Mouse (Mus musculus): ENCODE measurements around the gene Cdc14a. TPM values are rescaled to one million over a fixed set of nuclear protein-coding genes. Genes with fewer than 3 reads are reported as not detected.

Cdc14a gene
- polyA plus RNA-seq, 1 experiment from 2014 or later: 7.1 TPM

DNA sequence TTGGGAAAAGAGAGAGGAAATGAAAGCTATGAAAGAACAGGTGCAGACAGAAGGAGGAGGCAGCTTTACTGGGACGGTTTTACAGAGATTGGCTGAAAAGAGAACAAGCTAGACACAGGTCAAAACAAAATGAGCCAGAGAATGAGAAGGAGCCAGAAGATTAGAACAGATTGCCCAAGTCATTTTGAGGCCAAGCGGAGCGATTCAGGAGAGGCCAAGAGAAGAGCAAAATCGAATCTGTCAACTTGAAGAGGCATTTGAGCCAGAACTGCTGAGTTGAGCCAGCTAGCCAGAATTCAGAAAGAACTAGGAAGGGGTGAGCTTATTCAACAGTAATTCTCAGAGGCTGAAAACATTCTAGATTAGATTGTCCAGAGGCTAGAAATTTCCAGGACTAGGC, 88.8 kb downstream of the Cdc14a start:
- ChIA-PET CTCF (interaction anchor here (0.9 to 2.7 kb wide), 9 partner anchors 23 to 416 kb away, joined by 3 to 11 read pairs (median 3); partner anchors contain the start of gene Rtca), POLR2A (no interaction called here)
- no peak for TF ChIP-seq CTCF (IDR thresholded peaks at IDR 0.05)
- ATAC-seq (no peak), DNase-seq (ENCODE audit: low read depth, low spot score) (no peak)
- in situ Hi-C loops (cut with MboI; ENCODE audit: low pct_unique_long_range_greater_than_20kb): loop anchor here (10.0 kb wide), 1 partner anchor 500 kb away; no protein-coding TSS in a partner anchor
- H3K27me3 ChIP-seq: no peaks in the 10 kb centered on the region

GRCm38 (mm10) chr3:116333711-116334110, 90.1 kb downstream of the Cdc14a start:
- CTCF ChIA-PET: interaction anchor here (0.6 to 2.7 kb wide), 14 partner anchors 8 to 418 kb away, joined by 3 to 11 read pairs (median 4); partner anchors contain the start of genes Cdc14a, Dbt and Rtca
- in situ Hi-C loops (cut with MboI; ENCODE audit: low pct_unique_long_range_greater_than_20kb): loop anchor here (5.0 to 10.0 kb wide), 2 partner anchors 244 to 501 kb away; no protein-coding TSS in a partner anchor
- ATAC-seq (no peak), DNase-seq (ENCODE audit: low read depth, low spot score) (no peak)
- POLR2A ChIA-PET: interaction anchor here (0.7 kb wide), 1 partner anchor 285 kb away, joined by 6 read pairs; no protein-coding TSS in a partner anchor
- no peak for TF ChIP-seq CTCF (IDR thresholded peaks at IDR 0.05)
- H3K27me3 ChIP-seq: no peaks in the 10 kb centered on the region

DNA sequence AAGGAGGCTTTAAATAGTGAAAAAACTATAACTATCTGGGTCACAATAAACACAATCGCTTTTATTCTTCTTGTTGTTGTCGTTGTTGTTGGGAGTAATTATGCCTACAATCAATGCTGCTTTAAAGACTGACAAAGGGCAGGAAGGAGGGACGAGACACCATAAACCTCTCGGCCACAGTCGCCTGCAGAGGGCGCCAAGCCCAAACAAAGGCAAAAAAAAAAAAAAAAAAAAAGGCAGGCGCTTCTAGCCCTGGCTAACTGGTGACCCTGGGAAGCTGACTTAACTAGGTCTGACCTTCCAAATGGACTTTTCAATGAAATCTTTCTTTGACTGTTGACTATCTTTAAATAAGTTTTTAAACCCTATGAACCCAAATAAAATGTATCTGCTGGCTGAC, 90.6 kb downstream of the Cdc14a start:
- DNase-seq (ENCODE audit: low read depth, low spot score) (no peak), ATAC-seq (no peak)
- TF ChIP-seq CTCF (IDR thresholded peaks at IDR 0.05): peak; percentile 94
- POLR2A ChIA-PET: interaction anchor here (0.7 kb wide), 1 partner anchor 285 kb away, joined by 6 read pairs; no protein-coding TSS in a partner anchor
- no peaks in the 10 kb centered on the region for H3K27me3 ChIP-seq
- CTCF ChIA-PET: interaction anchor here (0.6 to 2.7 kb wide), 11 partner anchors 10 to 418 kb away, joined by 3 to 11 read pairs (median 4); partner anchors contain the start of genes Cdc14a, Dbt and Rtca
- in situ Hi-C loops (cut with MboI; ENCODE audit: low pct_unique_long_range_greater_than_20kb): loop anchor here (5.0 to 10.0 kb wide), 2 partner anchors 244 to 502 kb away; no protein-coding TSS in a partner anchor

GRCm38 (mm10) chr3:116331811-116332464, 91.9 kb downstream of the Cdc14a start:
- no peak for DNase-seq (ENCODE audit: low read depth, low spot score)
- CTCF ChIA-PET: interaction anchor here (0.6 to 2.3 kb wide), 47 partner anchors 9 to 1530 kb away, joined by 3 to 14 read pairs (median 4); partner anchors contain the start of gene Cdc14a
- no peaks in the 10 kb centered on the region for H3K27me3 ChIP-seq
- peak; percentile 91 for TF ChIP-seq CTCF (IDR thresholded peaks at IDR 0.05)
- POLR2A ChIA-PET: interaction anchor here (0.6 to 1.0 kb wide), 3 partner anchors 8 to 300 kb away, joined by 3 read pairs; no protein-coding TSS in a partner anchor
- in situ Hi-C loops (cut with MboI; ENCODE audit: low pct_unique_long_range_greater_than_20kb): loop anchor here (5.0 to 10.0 kb wide), 2 partner anchors 245 to 503 kb away; no protein-coding TSS in a partner anchor
- ATAC-seq: peak; percentile 52

DNA sequence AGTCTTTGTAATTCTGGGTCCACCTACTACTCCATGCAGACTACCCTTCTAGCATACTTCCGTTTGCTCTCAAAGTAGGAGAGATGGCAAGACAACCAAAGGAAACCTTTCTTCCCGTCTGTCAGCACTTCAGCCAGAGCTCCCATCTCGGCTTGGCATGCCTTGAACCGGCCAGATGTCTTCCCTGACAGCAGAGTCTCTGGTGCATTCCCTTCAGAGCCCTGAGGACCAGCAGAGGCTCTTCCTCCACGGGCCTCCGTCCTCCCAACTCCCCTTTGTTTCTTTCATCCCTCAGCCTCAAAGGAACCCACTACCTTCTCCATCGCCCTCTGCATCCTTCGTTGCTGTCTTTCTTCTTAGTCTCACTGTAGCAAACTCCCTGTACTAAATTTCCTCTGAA, 93.9 kb downstream of the Cdc14a start:
- ChIA-PET CTCF (interaction anchor here (0.8 to 6.0 kb wide), 6 partner anchors 11 to 421 kb away, joined by 3 to 99 read pairs (median 4); no protein-coding TSS in a partner anchor), POLR2A (no interaction called here)
- ATAC-seq (no peak), DNase-seq (ENCODE audit: low read depth, low spot score) (no peak)
- in situ Hi-C loops (cut with MboI; ENCODE audit: low pct_unique_long_range_greater_than_20kb): loop anchor here (5.0 to 10.0 kb wide), 5 partner anchors 123 to 505 kb away; no protein-coding TSS in a partner anchor
- TF ChIP-seq CTCF (IDR thresholded peaks at IDR 0.05): no peak
- H3K27me3 ChIP-seq: no peaks in the 10 kb centered on the region

DNA sequence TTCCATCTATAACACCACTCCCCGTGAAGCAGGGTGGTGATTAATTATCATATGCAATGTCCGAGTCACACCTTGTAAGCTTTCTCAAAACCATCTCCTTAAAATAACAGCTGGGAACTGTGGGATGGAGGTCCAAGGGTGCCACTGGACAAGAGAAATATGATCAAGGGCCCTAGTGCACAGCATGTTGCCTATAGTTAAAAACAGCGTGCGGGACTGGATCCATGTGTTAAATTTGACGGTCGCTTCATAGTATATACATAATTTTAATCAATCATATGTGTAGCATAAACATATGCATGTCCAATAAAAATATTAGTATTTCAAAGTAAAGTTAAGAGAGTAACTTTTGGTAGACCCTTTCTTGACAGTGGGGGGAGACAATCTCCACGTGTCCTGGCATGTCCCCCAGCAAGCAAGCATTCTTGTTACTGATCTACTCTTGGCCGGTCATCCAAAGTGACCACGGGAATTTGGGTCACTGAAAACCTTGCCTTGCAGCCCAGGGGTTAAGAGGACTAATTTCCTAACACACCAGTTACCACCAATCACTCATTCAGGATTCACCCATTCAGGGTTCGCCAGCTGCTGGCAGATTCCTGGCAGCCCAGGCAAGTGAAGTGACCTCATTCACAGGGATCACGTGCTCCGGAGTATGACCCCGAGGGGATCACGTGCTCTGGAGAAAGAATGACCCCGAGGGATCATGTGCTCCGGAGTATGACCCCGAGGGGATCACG, 94.6 kb downstream of the Cdc14a start:
- CTCF ChIA-PET: interaction anchor here (1.4 to 6.0 kb wide), 6 partner anchors 10 to 422 kb away, joined by 3 to 99 read pairs (median 12); no protein-coding TSS in a partner anchor
- DNase-seq (ENCODE audit: low read depth, low spot score) (peak; percentile 41), ATAC-seq (peak; percentile 13)
- no peak for TF ChIP-seq CTCF (IDR thresholded peaks at IDR 0.05)
- POLR2A ChIA-PET: interaction anchor here (0.7 kb wide), 1 partner anchor 166 kb away, joined by 3 read pairs; no protein-coding TSS in a partner anchor
- H3K27me3 ChIP-seq: no peaks in the 10 kb centered on the region
- in situ Hi-C loops (cut with MboI; ENCODE audit: low pct_unique_long_range_greater_than_20kb): loop anchor here (5.0 kb wide), 3 partner anchors 122 to 418 kb away; no protein-coding TSS in a partner anchor

GRCm38 (mm10) chr3:116327616-116328004, 96.2 kb downstream of the Cdc14a start:
- ATAC-seq (no peak), DNase-seq (ENCODE audit: low read depth, low spot score) (no peak)
- in situ Hi-C loops (cut with MboI; ENCODE audit: low pct_unique_long_range_greater_than_20kb): loop anchor here (5.0 kb wide), 3 partner anchors 120 to 420 kb away; no protein-coding TSS in a partner anchor

GRCm38 (mm10) chr3:116327001-116327615, 96.7 kb downstream of the Cdc14a start:
- ChIA-PET CTCF (interaction anchor here (0.6 to 6.0 kb wide), 64 partner anchors 8 to 426 kb away, joined by 3 to 99 read pairs (median 4); partner anchors contain the start of genes Cdc14a, Dbt and Gpr88), POLR2A (interaction anchor here (1.0 to 1.6 kb wide), 5 partner anchors 13 to 298 kb away, joined by 3 to 6 read pairs (median 5); no protein-coding TSS in a partner anchor)
- peak; percentile 47 for DNase-seq (ENCODE audit: low read depth, low spot score)
- peak; percentile 99 for TF ChIP-seq CTCF (IDR thresholded peaks at IDR 0.05)
- ATAC-seq: peak; percentile 82
- H3K27me3 ChIP-seq: no peaks in the 10 kb centered on the region
- in situ Hi-C loops (cut with MboI; ENCODE audit: low pct_unique_long_range_greater_than_20kb): loop anchor here (5.0 kb wide), 3 partner anchors 120 to 420 kb away; no protein-coding TSS in a partner anchor

More at GRCm38 (mm10) chr3:116327616-116328004, 96.2 kb downstream of the Cdc14a start:
- TF ChIP-seq CTCF (IDR thresholded peaks at IDR 0.05): no peak
- no peaks in the 10 kb centered on the region for H3K27me3 ChIP-seq
- ChIA-PET CTCF (interaction anchor here (0.6 to 6.0 kb wide), 64 partner anchors 9 to 425 kb away, joined by 3 to 99 read pairs (median 4); partner anchors contain the start of genes Cdc14a, Dbt and Gpr88), POLR2A (interaction anchor here (1.0 to 1.4 kb wide), 4 partner anchors 280 to 299 kb away, joined by 3 to 6 read pairs (median 4); no protein-coding TSS in a partner anchor)

GRCm38 (mm10) chr3:116325501-116325900, 98.3 kb downstream of the Cdc14a start:
- in situ Hi-C loops (cut with MboI; ENCODE audit: low pct_unique_long_range_greater_than_20kb): loop anchor here (5.0 kb wide), 3 partner anchors 118 to 422 kb away; no protein-coding TSS in a partner anchor
- no peak for TF ChIP-seq CTCF (IDR thresholded peaks at IDR 0.05)
- ChIA-PET CTCF (interaction anchor here (1.0 to 6.0 kb wide), 8 partner anchors 9 to 292 kb away, joined by 3 to 99 read pairs (median 4); no protein-coding TSS in a partner anchor), POLR2A (interaction anchor here (1.3 to 1.6 kb wide), 2 partner anchors 11 to 197 kb away, joined by 3 to 5 read pairs; no protein-coding TSS in a partner anchor)
- no peak for DNase-seq (ENCODE audit: low read depth, low spot score)
- no peak for ATAC-seq
- no peaks in the 10 kb centered on the region for H3K27me3 ChIP-seq

Measured in Patski (cell line).